Mouse (Mus musculus) midbrain, embryonic 16.5 days (tissue): ENCODE measurements around the gene Dcaf5. TPM values are rescaled to one million over a fixed set of nuclear protein-coding genes. Genes with fewer than 3 reads are reported as not detected.

Experiments
- ATAC-seq: fragments of 200-750 bp; cut with Nextera tagmentation; 2 replicates; pipeline ENCODE4 v1.8.0; 2017; ENCODE audit warnings: moderate TSS enrichment
- H3K27ac ChIP-seq: fragments of 300-500 bp; sonication (generic); 2 replicates; pipeline ENCODE4 v1.5.1; 2014; ENCODE audit warnings: mild to moderate bottlenecking, low read length, mixed read lengths
- H3K27me3 ChIP-seq: fragments of 300-500 bp; sonication (generic); 2 replicates; pipeline ENCODE4 v1.6.1; 2014; ENCODE audit warnings: low read depth, low read length, mixed read lengths; ENCODE audit not compliant: control insufficient read depth, insufficient read depth
- H3K36me3 ChIP-seq: fragments of 300-500 bp; sonication (generic); 2 replicates; pipeline ENCODE4 v1.6.1; 2014; ENCODE audit warnings: mild to moderate bottlenecking, low read length, moderate library complexity, mixed read lengths; ENCODE audit not compliant: control insufficient read depth, insufficient read depth
- H3K4me1 ChIP-seq: fragments of 300-500 bp; sonication (generic); 2 replicates; pipeline ENCODE4 v1.6.1; 2014; ENCODE audit warnings: mild to moderate bottlenecking, low read length, mixed read lengths; ENCODE audit not compliant: control insufficient read depth, insufficient read depth
- H3K4me2 ChIP-seq: fragments of 300-500 bp; sonication (generic); 2 replicates; pipeline ENCODE4 v1.6.1; 2014; ENCODE audit warnings: mild to moderate bottlenecking, low read length, mixed read lengths
- H3K4me3 ChIP-seq: fragments of 300-500 bp; sonication (generic); 2 replicates; pipeline ENCODE4 v1.5.1; 2014; ENCODE audit warnings: low read depth, mild to moderate bottlenecking, low read length, moderate library complexity, mixed read lengths
- H3K9ac ChIP-seq: fragments of 300-500 bp; sonication (generic); 2 replicates; pipeline ENCODE4 v1.6.1; 2014; ENCODE audit warnings: low read depth, low read length, mixed read lengths
- H3K9me3 ChIP-seq: fragments of 300-500 bp; sonication (generic); replicated peaks from 2 replicates; pipeline ENCODE4 v1.6.1; 2014; ENCODE audit warnings: mild to moderate bottlenecking, low read length, mixed read lengths; ENCODE audit not compliant: control insufficient read depth, poor library complexity, severe bottlenecking
- WGBS: fragments of 180-500 bp; shearing (Covaris S2); extraction: QIAGEN DNeasy Blood & Tissue Kit; methylation state at CpG from one replicate; pipeline ENCODE4 v1.1.7; 2014; 5-methylcytosine and 5-hydroxymethylcytosine counted together
- polyA plus RNA-seq: library from polyadenylated mRNA; unstranded; fragments of >200 nt; fragmentation: Nextera tagmentation; extraction: Ambion mirVana; gene quantifications from 2 replicates; pipeline ENCODE4 v1.2.1, GENCODE M21; 2015

The Dcaf5 gene
- polyA plus RNA-seq, 1 experiment from 2014 or later = 25.0 TPM

DNA sequence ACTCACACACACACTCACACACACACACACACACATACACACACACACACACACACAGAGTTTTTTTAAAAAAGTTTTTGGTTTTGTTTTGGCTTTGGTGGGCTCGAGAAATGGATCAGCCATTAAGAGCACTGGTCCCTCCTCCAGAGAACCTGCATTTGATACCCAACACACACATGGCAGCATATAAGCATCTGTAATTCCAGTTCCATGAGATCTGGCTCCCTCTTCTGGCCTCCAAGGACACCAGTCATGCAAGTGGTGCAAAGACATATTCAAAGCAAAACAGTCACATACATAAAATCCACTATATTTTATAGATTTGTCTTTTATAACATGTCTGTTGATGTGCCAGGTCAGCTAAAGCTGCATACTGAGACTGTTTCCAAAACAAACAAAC is 58.8 kb downstream of the Dcaf5 start:
- no peak overlapping the region for H3K27ac ChIP-seq
- H3K36me3 ChIP-seq = peaks cover 14% of the 10 kb centered on the region
- no peak overlapping the region for H3K9ac ChIP-seq
- H3K4me3 ChIP-seq = no peak overlapping the region
- H3K27me3 ChIP-seq = no peaks in the 10 kb centered on the region
- no peak overlapping the region for H3K4me2 ChIP-seq
- no peaks in the 10 kb centered on the region for H3K4me1 ChIP-seq
- WGBS = 66% methylated on average over 1 of the region's 1 CpGs
- ATAC-seq = no peak
- no peaks in the 10 kb centered on the region for H3K9me3 ChIP-seq

DNA sequence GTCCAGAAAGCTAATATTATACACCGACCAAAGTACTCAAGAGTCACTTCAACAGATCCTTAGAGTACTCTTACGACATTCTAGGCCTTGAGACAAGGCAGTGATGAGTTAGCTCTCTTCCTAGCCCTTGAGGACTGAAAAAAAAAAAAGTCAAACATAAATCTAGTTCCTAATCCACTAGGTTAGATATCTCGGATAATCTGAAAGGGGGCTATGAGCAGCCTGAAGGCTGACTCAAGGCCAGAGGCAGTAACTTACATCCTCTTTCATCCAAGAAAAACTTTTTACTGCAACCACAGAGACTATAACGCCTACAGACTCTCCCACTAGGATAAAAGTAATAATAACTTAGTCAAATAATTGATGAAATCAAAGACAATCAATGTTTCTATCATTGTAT is 60.7 kb downstream of the Dcaf5 start:
- Histone ChIP-seq H3K4me2 (no peak overlapping the region), H3K27me3 (no peaks in the 10 kb centered on the region), H3K27ac (no peak overlapping the region), H3K9me3 (no peaks in the 10 kb centered on the region), H3K4me1 (no peaks in the 10 kb centered on the region), H3K36me3 (peaks cover 14% of the 10 kb centered on the region), H3K4me3 (no peak overlapping the region), H3K9ac (no peak overlapping the region)
- 89% methylated on average over 4 of the region's 4 CpGs for WGBS
- no peak for ATAC-seq

DNA sequence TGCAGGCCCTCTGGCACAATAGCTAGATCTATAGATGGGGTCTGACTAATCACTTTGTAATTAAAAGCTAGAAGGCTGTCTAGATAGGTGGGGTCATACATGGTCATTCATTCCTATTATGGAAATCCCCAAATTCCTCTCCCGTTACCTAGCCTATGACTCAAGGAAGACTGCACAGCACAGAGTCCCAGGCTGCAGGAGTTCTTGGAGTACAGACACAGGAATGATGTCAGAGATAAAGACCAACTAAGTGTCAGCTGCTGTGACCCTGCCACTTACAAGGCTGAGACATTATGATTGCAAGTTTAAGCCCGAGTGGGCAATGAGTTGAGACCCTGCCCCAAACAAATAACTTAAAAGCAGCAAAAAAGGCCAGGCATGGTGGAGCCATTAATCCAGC is 61.7 kb downstream of the Dcaf5 start:
- no peaks in the 10 kb centered on the region for H3K27me3 ChIP-seq
- no peak overlapping the region for H3K4me2 ChIP-seq
- H3K9me3 ChIP-seq = no peaks in the 10 kb centered on the region
- peaks cover 14% of the 10 kb centered on the region for H3K36me3 ChIP-seq
- H3K4me3 ChIP-seq = no peak overlapping the region
- H3K4me1 ChIP-seq = no peaks in the 10 kb centered on the region
- WGBS = 93% methylated on average over 2 of the region's 2 CpGs
- no peak for ATAC-seq
- no peak overlapping the region for H3K27ac ChIP-seq
- H3K9ac ChIP-seq = no peak overlapping the region

GRCm38 (mm10) chr12:80372946-80373345 is 63.5 kb downstream of the Dcaf5 start:
- Histone ChIP-seq H3K4me3 (no peak overlapping the region), H3K36me3 (peaks cover 14% of the 10 kb centered on the region), H3K9ac (no peak overlapping the region), H3K27me3 (no peaks in the 10 kb centered on the region), H3K27ac (no peak overlapping the region), H3K4me2 (no peak overlapping the region), H3K4me1 (no peaks in the 10 kb centered on the region), H3K9me3 (no peaks in the 10 kb centered on the region)
- WGBS = 94% methylated on average over 7 of the region's 8 CpGs
- no peak for ATAC-seq

- Histone ChIP-seq H3K9ac (no peak overlapping the region), H3K4me1 (peaks cover 10% of the 10 kb centered on the region), H3K9me3 (no peaks in the 10 kb centered on the region), H3K4me2 (no peak overlapping the region), H3K4me3 (no peak overlapping the region), H3K36me3 (peaks cover 6% of the 10 kb centered on the region; the same call in 1 of the 2 replicates), H3K27me3 (no peaks in the 10 kb centered on the region), H3K27ac (no peak overlapping the region)
- no peak for ATAC-seq
- 91% methylated on average over 4 of the region's 4 CpGs for WGBS
Observed at GRCm38 (mm10) chr12:80367227-80367626, 69.2 kb downstream of the Dcaf5 start.

DNA sequence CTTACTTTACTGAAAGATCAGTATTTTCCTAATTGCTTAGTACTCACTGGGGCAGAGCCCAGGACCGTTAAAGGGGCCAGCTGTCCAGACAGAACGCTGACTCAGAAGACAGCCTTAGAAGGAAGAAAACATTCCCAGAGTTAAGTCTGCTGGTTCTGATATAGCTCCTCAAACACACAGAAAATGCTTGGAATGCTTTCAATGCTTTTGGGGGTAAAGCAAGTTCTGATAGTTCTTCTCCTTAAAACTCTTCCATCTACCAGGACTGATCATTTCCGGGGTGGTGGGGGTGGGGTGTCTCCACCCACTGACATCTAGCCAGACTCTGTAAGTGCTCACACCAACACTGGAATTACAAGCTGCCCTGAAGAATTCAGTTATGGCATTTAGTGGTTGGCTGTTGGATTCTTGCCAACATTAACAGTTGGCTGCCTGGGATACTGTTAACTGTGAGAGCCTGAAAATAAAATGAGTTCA is 70.4 kb downstream of the Dcaf5 start:
- Histone ChIP-seq H3K27ac (no peak overlapping the region), H3K36me3 (peaks cover 6% of the 10 kb centered on the region; the same call in 1 of the 2 replicates), H3K4me2 (no peak overlapping the region), H3K4me1 (peaks cover 10% of the 10 kb centered on the region), H3K9me3 (no peaks in the 10 kb centered on the region), H3K9ac (no peak overlapping the region), H3K27me3 (no peaks in the 10 kb centered on the region), H3K4me3 (no peak overlapping the region)
- WGBS = 66% methylated on average over 3 of the region's 3 CpGs
- no peak for ATAC-seq

DNA sequence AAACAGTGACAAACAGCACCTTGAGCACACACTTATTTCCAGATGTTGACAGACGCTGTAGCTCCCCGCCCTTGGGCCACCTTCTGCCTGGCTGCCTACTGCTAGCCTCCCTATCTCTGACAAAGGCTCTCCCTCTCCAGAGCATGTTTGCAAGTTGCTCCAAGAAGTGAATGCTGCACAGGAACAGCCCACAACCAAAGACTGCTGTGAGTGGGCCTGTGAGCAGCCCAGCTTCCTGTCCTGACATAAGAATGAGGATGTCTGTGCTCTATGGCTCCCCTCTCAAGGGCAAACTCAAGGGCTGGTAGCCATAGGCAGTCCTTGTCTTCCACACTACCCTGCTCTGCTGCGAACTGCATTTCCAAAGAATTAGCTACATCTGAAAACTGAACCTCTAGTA is 71.1 kb downstream of the Dcaf5 start:
- no peak overlapping the region for H3K9ac ChIP-seq
- ATAC-seq = no peak
- H3K9me3 ChIP-seq = no peaks in the 10 kb centered on the region
- H3K27me3 ChIP-seq = no peaks in the 10 kb centered on the region
- peaks cover 10% of the 10 kb centered on the region for H3K4me1 ChIP-seq
- WGBS = 85% methylated on average over 3 of the region's 3 CpGs
- H3K4me3 ChIP-seq = no peak overlapping the region
- H3K36me3 ChIP-seq = peaks cover 6% of the 10 kb centered on the region; the same call in 1 of the 2 replicates
- H3K27ac ChIP-seq = 0 out of 2 replicates have a peak overlapping the region, but pooled peaks have one; percentile 14
- H3K4me2 ChIP-seq = no peak overlapping the region

DNA sequence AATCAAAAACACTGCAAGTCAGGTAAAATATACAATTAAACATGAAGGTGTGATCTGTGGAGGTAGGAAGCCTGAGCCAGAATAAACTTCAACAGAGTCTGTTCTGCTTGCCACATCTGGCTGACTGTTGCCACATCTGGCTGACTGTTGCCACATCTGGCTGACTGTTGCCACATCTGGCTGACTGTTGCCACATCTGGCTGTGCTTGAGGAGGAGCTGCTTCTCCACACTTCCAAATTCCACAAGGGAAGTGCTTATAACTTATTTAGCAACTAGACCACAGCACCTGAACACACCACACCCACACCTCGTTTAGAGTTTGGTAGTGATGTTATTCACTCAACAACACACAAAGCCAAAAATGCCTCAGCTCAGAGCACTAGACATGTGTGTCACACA is 74.7 kb downstream of the Dcaf5 start:
- Histone ChIP-seq H3K4me2 (no peak overlapping the region), H3K27ac (no peak overlapping the region), H3K4me1 (peaks cover 10% of the 10 kb centered on the region), H3K27me3 (no peaks in the 10 kb centered on the region), H3K36me3 (peaks cover 6% of the 10 kb centered on the region; the same call in 1 of the 2 replicates), H3K9me3 (no peaks in the 10 kb centered on the region), H3K9ac (no peak overlapping the region), H3K4me3 (no peak overlapping the region)
- ATAC-seq = no peak
- WGBS = 86% methylated on average over 1 of the region's 1 CpGs

DNA sequence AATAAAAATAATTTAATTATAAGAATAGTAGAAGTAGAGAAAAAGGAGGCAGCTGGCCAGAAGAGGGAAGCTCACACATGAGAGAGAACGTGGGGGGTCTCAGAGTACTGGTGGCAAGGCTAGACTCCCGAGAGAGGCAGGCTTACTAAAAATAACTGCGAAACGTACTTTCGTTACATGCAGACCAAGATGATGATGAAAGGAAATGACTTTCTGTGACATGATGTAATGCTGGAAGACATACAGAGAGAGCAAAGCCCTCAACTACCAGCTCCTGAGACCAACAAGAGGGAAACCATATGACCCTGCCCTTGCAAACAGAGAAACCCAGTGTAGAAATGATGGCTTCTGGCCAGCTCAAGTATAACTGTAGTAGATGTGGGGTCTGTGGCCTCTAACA is 76.1 kb downstream of the Dcaf5 start:
- Histone ChIP-seq H3K4me3 (no peak overlapping the region), H3K36me3 (peaks cover 6% of the 10 kb centered on the region; the same call in 1 of the 2 replicates), H3K9me3 (no peaks in the 10 kb centered on the region), H3K4me1 (peaks cover 2% of the 10 kb centered on the region), H3K27ac (no peak overlapping the region), H3K4me2 (no peak overlapping the region), H3K27me3 (no peaks in the 10 kb centered on the region), H3K9ac (no peak overlapping the region)
- ATAC-seq = no peak
- WGBS = 64% methylated on average over 5 of the region's 5 CpGs
